Mouse (Mus musculus): ENCODE data around the gene Mthfd1l. TPM values are rescaled to one million over a fixed set of nuclear protein-coding genes. Genes with fewer than 3 reads are reported as not detected.

Mthfd1l gene
- polyA plus RNA-seq, 1 experiment from 2014 or later: 10.0 TPM

- 0 out of 2 replicates have a peak, but pooled peaks cover 4% of the 10 kb centered on the region for H3K4me1 ChIP-seq
- H3K4me2 ChIP-seq (replicated peaks): no peak overlapping the region
- ATAC-seq (ENCODE audit: insufficient number of reproducible peaks, low FRiP score, low TSS enrichment, low read depth): no peak
- no peaks in the 10 kb centered on the region for H3K9me3 ChIP-seq (replicated peaks)
- no peak overlapping the region for H3K9ac ChIP-seq
- no peak overlapping the region for H3K4me3 ChIP-seq (replicated peaks)
- no peak overlapping the region for H3K27ac ChIP-seq (replicated peaks)
- WGBS: 90% methylated on average over 4 of the region's 4 CpGs
- H3K36me3 ChIP-seq: no peaks in the 10 kb centered on the region
- no peaks in the 10 kb centered on the region for H3K27me3 ChIP-seq
Observed at GRCm38 (mm10) chr10:4050236-4050635, 77.3 kb downstream of the Mthfd1l start.

- H3K36me3 ChIP-seq: no peaks in the 10 kb centered on the region
- WGBS: 81% methylated on average over 4 of the region's 4 CpGs
- ATAC-seq (ENCODE audit: insufficient number of reproducible peaks, low FRiP score, low TSS enrichment, low read depth): no peak
Observed at GRCm38 (mm10) chr10:4052711-4053110, 79.8 kb downstream of the Mthfd1l start.

GRCm38 (mm10) chr10:4053278-4054061, 80.6 kb downstream of the Mthfd1l start:
- no peaks in the 10 kb centered on the region for H3K27me3 ChIP-seq
- ATAC-seq (ENCODE audit: insufficient number of reproducible peaks, low FRiP score, low TSS enrichment, low read depth): no peak

More at GRCm38 (mm10) chr10:4052711-4053110, 79.8 kb downstream of the Mthfd1l start:
- H3K4me2 ChIP-seq (replicated peaks): no peak overlapping the region
- H3K27me3 ChIP-seq: no peaks in the 10 kb centered on the region
- H3K4me1 ChIP-seq: no peaks in the 10 kb centered on the region
- no peaks in the 10 kb centered on the region for H3K9me3 ChIP-seq (replicated peaks)
- no peak overlapping the region for H3K4me3 ChIP-seq (replicated peaks)
- H3K27ac ChIP-seq (replicated peaks): no peak overlapping the region
- no peak overlapping the region for H3K9ac ChIP-seq

GRCm38 (mm10) chr10:4054589-4054988, 81.7 kb downstream of the Mthfd1l start:
- no peaks in the 10 kb centered on the region for H3K27me3 ChIP-seq
- ATAC-seq (ENCODE audit: insufficient number of reproducible peaks, low FRiP score, low TSS enrichment, low read depth): no peak
- 85% methylated on average over 1 of the region's 1 CpGs for WGBS
- no peak overlapping the region for H3K9ac ChIP-seq
- H3K4me3 ChIP-seq (replicated peaks): no peak overlapping the region
- H3K4me1 ChIP-seq: no peaks in the 10 kb centered on the region
- H3K9me3 ChIP-seq (replicated peaks): no peaks in the 10 kb centered on the region
- H3K36me3 ChIP-seq: no peaks in the 10 kb centered on the region
- H3K27ac ChIP-seq (replicated peaks): no peak overlapping the region
- H3K4me2 ChIP-seq (replicated peaks): no peak overlapping the region

More at GRCm38 (mm10) chr10:4053278-4054061, 80.6 kb downstream of the Mthfd1l start:
- H3K4me1 ChIP-seq: no peaks in the 10 kb centered on the region
- no peaks in the 10 kb centered on the region for H3K9me3 ChIP-seq (replicated peaks)
- 73% methylated on average over 19 of the region's 19 CpGs for WGBS
- H3K4me3 ChIP-seq (replicated peaks): no peak overlapping the region
- H3K36me3 ChIP-seq: no peaks in the 10 kb centered on the region
- no peak overlapping the region for H3K4me2 ChIP-seq (replicated peaks)
- H3K27ac ChIP-seq (replicated peaks): no peak overlapping the region
- H3K9ac ChIP-seq: no peak overlapping the region

GRCm38 (mm10) chr10:4057397-4057796, 84.5 kb downstream of the Mthfd1l start:
- 94% methylated on average over 3 of the region's 3 CpGs for WGBS

GRCm38 (mm10) chr10:4057832-4058231, 84.9 kb downstream of the Mthfd1l start:
- no peaks in the 10 kb centered on the region for H3K4me1 ChIP-seq
- no peak overlapping the region for H3K4me3 ChIP-seq (replicated peaks)
- 68% methylated on average over 5 of the region's 5 CpGs for WGBS
- no peak overlapping the region for H3K27ac ChIP-seq (replicated peaks)
- no peak for ATAC-seq (ENCODE audit: insufficient number of reproducible peaks, low FRiP score, low TSS enrichment, low read depth)
- no peak overlapping the region for H3K4me2 ChIP-seq (replicated peaks)
- H3K36me3 ChIP-seq: no peaks in the 10 kb centered on the region
- H3K9me3 ChIP-seq (replicated peaks): no peaks in the 10 kb centered on the region
- H3K9ac ChIP-seq: no peak overlapping the region
- H3K27me3 ChIP-seq: no peaks in the 10 kb centered on the region

More at GRCm38 (mm10) chr10:4057397-4057796, 84.5 kb downstream of the Mthfd1l start:
- no peaks in the 10 kb centered on the region for H3K27me3 ChIP-seq
- H3K36me3 ChIP-seq: no peaks in the 10 kb centered on the region
- H3K4me2 ChIP-seq (replicated peaks): no peak overlapping the region
- no peak overlapping the region for H3K4me3 ChIP-seq (replicated peaks)
- no peaks in the 10 kb centered on the region for H3K4me1 ChIP-seq
- no peak overlapping the region for H3K9ac ChIP-seq
- ATAC-seq (ENCODE audit: insufficient number of reproducible peaks, low FRiP score, low TSS enrichment, low read depth): no peak
- no peaks in the 10 kb centered on the region for H3K9me3 ChIP-seq (replicated peaks)
- H3K27ac ChIP-seq (replicated peaks): no peak overlapping the region

- no peak for ATAC-seq (ENCODE audit: insufficient number of reproducible peaks, low FRiP score, low TSS enrichment, low read depth)
- Histone ChIP-seq H3K4me1 (no peaks in the 10 kb centered on the region), H3K4me2 (replicated peaks) (no peak overlapping the region), H3K9me3 (replicated peaks) (no peaks in the 10 kb centered on the region), H3K27ac (replicated peaks) (no peak overlapping the region), H3K36me3 (no peaks in the 10 kb centered on the region), H3K9ac (no peak overlapping the region), H3K27me3 (no peaks in the 10 kb centered on the region), H3K4me3 (replicated peaks) (no peak overlapping the region)
- 78% methylated on average over 11 of the region's 11 CpGs for WGBS
Observed at GRCm38 (mm10) chr10:4061071-4061987, 88.4 kb downstream of the Mthfd1l start.

GRCm38 (mm10) chr10:4063537-4063936, 90.6 kb downstream of the Mthfd1l start:
- ATAC-seq (ENCODE audit: insufficient number of reproducible peaks, low FRiP score, low TSS enrichment, low read depth): no peak
- no peak overlapping the region for H3K27ac ChIP-seq (replicated peaks)
- no peaks in the 10 kb centered on the region for H3K9me3 ChIP-seq (replicated peaks)
- H3K4me1 ChIP-seq: no peaks in the 10 kb centered on the region
- H3K4me2 ChIP-seq (replicated peaks): no peak overlapping the region
- H3K27me3 ChIP-seq: no peaks in the 10 kb centered on the region
- WGBS: 88% methylated on average over 4 of the region's 4 CpGs
- no peaks in the 10 kb centered on the region for H3K36me3 ChIP-seq
- H3K4me3 ChIP-seq (replicated peaks): no peak overlapping the region
- H3K9ac ChIP-seq: no peak overlapping the region

- H3K27me3 ChIP-seq: no peaks in the 10 kb centered on the region
- no peak for ATAC-seq (ENCODE audit: insufficient number of reproducible peaks, low FRiP score, low TSS enrichment, low read depth)
- no peak overlapping the region for H3K9ac ChIP-seq
- H3K9me3 ChIP-seq (replicated peaks): no peaks in the 10 kb centered on the region
- H3K36me3 ChIP-seq: no peaks in the 10 kb centered on the region
- no peak overlapping the region for H3K27ac ChIP-seq (replicated peaks)
- no peak overlapping the region for H3K4me3 ChIP-seq (replicated peaks)
- WGBS: 62% methylated on average over 15 of the region's 15 CpGs
- H3K4me1 ChIP-seq: no peaks in the 10 kb centered on the region
- no peak overlapping the region for H3K4me2 ChIP-seq (replicated peaks)
Observed at GRCm38 (mm10) chr10:4065295-4066084, 92.6 kb downstream of the Mthfd1l start.

GRCm38 (mm10) chr10:4069258-4069826, 96.4 kb downstream of the Mthfd1l start:
- H3K4me3 ChIP-seq (replicated peaks): no peak overlapping the region
- H3K27ac ChIP-seq (replicated peaks): no peak overlapping the region
- H3K36me3 ChIP-seq: no peaks in the 10 kb centered on the region
- no peak for ATAC-seq (ENCODE audit: insufficient number of reproducible peaks, low FRiP score, low TSS enrichment, low read depth)
- H3K9me3 ChIP-seq (replicated peaks): no peaks in the 10 kb centered on the region
- H3K4me2 ChIP-seq (replicated peaks): no peak overlapping the region
- no peaks in the 10 kb centered on the region for H3K27me3 ChIP-seq
- no peak overlapping the region for H3K9ac ChIP-seq
- 79% methylated on average over 7 of the region's 7 CpGs for WGBS
- no peaks in the 10 kb centered on the region for H3K4me1 ChIP-seq

Measured in embryonic facial prominence, embryonic 15.5 days (tissue).